Mouse (Mus musculus) layer of hippocampus, postnatal 25 days (tissue): ENCODE results near the gene Ccdc87. TPM values are rescaled to one million over a fixed set of nuclear protein-coding genes. Genes with fewer than 3 reads are reported as not detected.
"Not testable (repeated sequence)": the region's sequence is repeated elsewhere in the genome, so short reads cannot be mapped to it uniquely, and the experiment has no call there.

Source experiments
- DNase-seq, 2 experiments: peaks; one replicate each; pipeline ENCODE4 v3.0.0; 2022; ENCODE audit warnings: mixed read lengths in 2 of 2, low spot score in 1 of 2; ENCODE audit errors: extremely low spot score in 1 of 2
- total RNA-seq, 2 experiments: library from RNA; stranded (reverse); gene quantifications; 2 replicates each; pipeline ENCODE4 v1.2.3; 2021

The Ccdc87 gene
- total RNA-seq: 1 to 10 TPM; 1.8 to 2.2 TPM

- DNase-seq: peak; percentile 78 to 91
Measured at GRCm38 (mm10) chr19:4839149-4839548, at the start of gene Ccdc87, which contains the start of gene Ccs. Gene Ccdc87, plus strand, starts transcription at chr19:4839366. Gene Ccs, minus strand, starts transcription at chr19:4839332.

GRCm38 (mm10) chr19:4793281-4793830 is 45.8 kb upstream of the Ccdc87 start:
- no peak for DNase-seq

- peak; percentile 78 to 93 for DNase-seq
Measured at GRCm38 (mm10) chr19:4793831-4794422, 45.2 kb upstream of the Ccdc87 start, which contains the start of gene Rbm4. Gene Rbm4, minus strand, starts transcription at chr19:4793901.

GRCm38 (mm10) chr19:4795929-4796328 is 43.2 kb upstream of the Ccdc87 start:
- no peak for DNase-seq

GRCm38 (mm10) chr19:4797846-4798245 is 41.3 kb upstream of the Ccdc87 start:
- no peak for DNase-seq

GRCm38 (mm10) chr19:4799083-4799482 is 40.1 kb upstream of the Ccdc87 start:
- no peak for DNase-seq

GRCm38 (mm10) chr19:4802691-4803091 is 36.5 kb upstream of the Ccdc87 start:
- no peak for DNase-seq

- DNase-seq: no peak
Measured at GRCm38 (mm10) chr19:4803283-4803682, 35.9 kb upstream of the Ccdc87 start.

- no peak for DNase-seq
Measured at GRCm38 (mm10) chr19:4810309-4810708, 28.9 kb upstream of the Ccdc87 start.

GRCm38 (mm10) chr19:4810746-4811062 is 28.5 kb upstream of the Ccdc87 start:
- DNase-seq: peak in 1 of 2 experiments; percentile 45

GRCm38 (mm10) chr19:4811063-4811908 is 27.9 kb upstream of the Ccdc87 start, which contains the start of the genes Gm21992 and Rbm14:
Gene Gm21992, minus strand, starts transcription at chr19:4811612.
Gene Rbm14, minus strand, starts transcription at chr19:4811634.
- peak; percentile 91 to 98 for DNase-seq

GRCm38 (mm10) chr19:4811909-4812242 is 27.3 kb upstream of the Ccdc87 start:
- no peak for DNase-seq

- not testable (repeated sequence) for DNase-seq
Measured at GRCm38 (mm10) chr19:4812334-4812949, 26.7 kb upstream of the Ccdc87 start.

GRCm38 (mm10) chr19:4813015-4813414 is 26.2 kb upstream of the Ccdc87 start:
- DNase-seq: no peak

GRCm38 (mm10) chr19:4817182-4817835 is 21.9 kb upstream of the Ccdc87 start:
- no peak for DNase-seq

GRCm38 (mm10) chr19:4820678-4821303 is 18.4 kb upstream of the Ccdc87 start:
- peak; percentile 28 to 62 for DNase-seq

GRCm38 (mm10) chr19:4828444-4829114 is 10.6 kb upstream of the Ccdc87 start:
- DNase-seq: no peak

GRCm38 (mm10) chr19:4829156-4829555 is 10.0 kb upstream of the Ccdc87 start:
- DNase-seq: peak in 1 of 2 experiments; percentile 55

- DNase-seq: no peak
Measured at GRCm38 (mm10) chr19:4833977-4834376, 5.2 kb upstream of the Ccdc87 start.
